Comparison of ENCODE assay signal across 9 mouse cellular contexts in genomic region chr15:88854969-88855830, GRCm38 (mm10). TPM values are rescaled to one million over a fixed set of nuclear protein-coding genes. Genes with fewer than 3 reads are reported as not detected.
DNase-seq lines count a peak whose midpoint lies in the region; ATAC-seq and TF ChIP-seq lines count a peak whose summit lies in the region.
"Had no signal": no experiment of that assay in that cellular context is flagged by ENCODE, and none has a peak within 500 bp of the region (broad histone marks: within the 10 kb centered on the region; RNA-seq: fewer than 3 reads in every experiment).

No protein-coding gene starts in this region.

- ATAC-seq in hindbrain, postnatal 0 days = no peak
- no peak for ATAC-seq in hindbrain, embryonic 11.5 days (ENCODE audit: low FRiP score)
- ATAC-seq in kidney, embryonic 14.5 days (ENCODE audit: low FRiP score, low TSS enrichment) = no peak
- ATAC-seq in megakaryocyte, adult 5-6 weeks (ENCODE audit: poor library complexity, severe bottlenecking) = peak; percentile 78
- no peak for ATAC-seq in erythroblast, adult 5-6 weeks (replicated peaks; ENCODE audit: low FRiP score, poor library complexity, severe bottlenecking)
- ATAC-seq: forebrain, postnatal 0 days had no signal

- DNase-seq in hindbrain, postnatal 0 days (ENCODE audit: low spot score) = peak; percentile 1
- no peak for DNase-seq in hindbrain, embryonic 11.5 days (ENCODE audit: low spot score)
- DNase-seq in layer of hippocampus, adult 11-12 months (ENCODE audit: low spot score) = no peak
- DNase-seq: forebrain, postnatal 0 days; liver, embryonic 13.5 days had no signal

- TF ChIP-seq CTCF in hindbrain, postnatal 0 days (IDR thresholded peaks at IDR 0.05; ENCODE audit: low read depth) = no peak

- H3K9ac ChIP-seq in hindbrain, postnatal 0 days (replicated peaks; ENCODE audit: low read length) = no peak overlapping the region
- no peak overlapping the region for H3K9ac ChIP-seq in hindbrain, embryonic 11.5 days (ENCODE audit: low read depth, low read length)
- peak overlapping the region; percentile 28; the same call in 1 of the 2 replicates for H3K9ac ChIP-seq in kidney, embryonic 14.5 days (ENCODE audit: low read depth, low read length)
- H3K9ac ChIP-seq: forebrain, postnatal 0 days; liver, embryonic 13.5 days had no signal

- WGBS in hindbrain, postnatal 0 days = 72% methylated on average over 15 of the region's 15 CpGs
- WGBS in hindbrain, embryonic 11.5 days = 78% methylated on average over 15 of the region's 15 CpGs
- 75% methylated on average over 15 of the region's 15 CpGs for WGBS in kidney, embryonic 14.5 days

- H3K4me3 ChIP-seq in hindbrain, postnatal 0 days (ENCODE audit: low read length) = no peak overlapping the region
- H3K4me3 ChIP-seq in hindbrain, embryonic 11.5 days (ENCODE audit: low read depth, low read length) = no peak overlapping the region
- no peak overlapping the region for H3K4me3 ChIP-seq in brown adipose tissue, adult 24 weeks (ENCODE audit: insufficient read depth, low read depth, low read length)
- H3K4me3 ChIP-seq in kidney, embryonic 14.5 days (ENCODE audit: low read length) = no peak overlapping the region
- H3K4me3 ChIP-seq: liver, embryonic 13.5 days had no signal

- H3K36me3 ChIP-seq in hindbrain, postnatal 0 days (ENCODE audit: insufficient read depth, low read length) = no peaks in the 10 kb centered on the region
- H3K36me3 ChIP-seq in hindbrain, embryonic 11.5 days (ENCODE audit: control insufficient read depth, insufficient read depth, low read length) = no peaks in the 10 kb centered on the region
- H3K36me3 ChIP-seq in kidney, embryonic 14.5 days (ENCODE audit: control insufficient read depth, insufficient read depth, low read length) = no peaks in the 10 kb centered on the region
- H3K36me3 ChIP-seq: liver, embryonic 13.5 days had no signal

- H3K27ac ChIP-seq in hindbrain, postnatal 0 days = no peak overlapping the region; the same call in 1 of the 2 replicates
- no peak overlapping the region for H3K27ac ChIP-seq in hindbrain, embryonic 11.5 days (ENCODE audit: low read depth, low read length)
- peak overlapping the region; percentile 81 for H3K27ac ChIP-seq in brown adipose tissue, adult 24 weeks (replicated peaks; ENCODE audit: low read depth, low read length)
- H3K27ac ChIP-seq in kidney, embryonic 14.5 days (ENCODE audit: low read depth, low read length) = 0 out of 2 replicates have a peak overlapping the region, but pooled peaks have one; percentile 11
- H3K27ac ChIP-seq: liver, embryonic 13.5 days had no signal

- H3K27me3 ChIP-seq in hindbrain, postnatal 0 days (ENCODE audit: insufficient read depth, low read length) = no peaks in the 10 kb centered on the region
- H3K27me3 ChIP-seq in hindbrain, embryonic 11.5 days (ENCODE audit: control insufficient read depth, insufficient read depth, low read length) = no peaks in the 10 kb centered on the region
- H3K27me3 ChIP-seq in kidney, embryonic 14.5 days (ENCODE audit: control insufficient read depth, insufficient read depth, low read length) = no peaks in the 10 kb centered on the region
- H3K27me3 ChIP-seq: liver, embryonic 13.5 days had no signal

- no peaks in the 10 kb centered on the region for H3K9me3 ChIP-seq in hindbrain, postnatal 0 days (ENCODE audit: low read length)
- H3K9me3 ChIP-seq in hindbrain, embryonic 11.5 days (ENCODE audit: control insufficient read depth, low read length) = no peaks in the 10 kb centered on the region
- no peaks in the 10 kb centered on the region for H3K9me3 ChIP-seq in kidney, embryonic 14.5 days (ENCODE audit: control insufficient read depth, low read length)
- H3K9me3 ChIP-seq: liver, embryonic 13.5 days had no signal

- peaks cover 10% of the 10 kb centered on the region; the same call in 1 of the 2 replicates for H3K4me1 ChIP-seq in hindbrain, postnatal 0 days (ENCODE audit: insufficient read depth, low read length)
- H3K4me1 ChIP-seq in hindbrain, embryonic 11.5 days (replicated peaks; ENCODE audit: control insufficient read depth, insufficient read depth, low read length) = no peaks in the 10 kb centered on the region
- H3K4me1 ChIP-seq in brown adipose tissue, adult 24 weeks (ENCODE audit: control insufficient read depth, insufficient read depth, insufficient read length, low read length) = peaks cover 72% of the 10 kb centered on the region
- peaks cover 29% of the 10 kb centered on the region for H3K4me1 ChIP-seq in kidney, embryonic 14.5 days (ENCODE audit: control insufficient read depth, insufficient read depth, low read length)

- no peak overlapping the region for H3K4me2 ChIP-seq in hindbrain, postnatal 0 days (ENCODE audit: low read depth, low read length)
- H3K4me2 ChIP-seq in hindbrain, embryonic 11.5 days (replicated peaks; ENCODE audit: low read depth, low read length) = no peak overlapping the region
- no peak overlapping the region for H3K4me2 ChIP-seq in kidney, embryonic 14.5 days (replicated peaks; ENCODE audit: low read depth, low read length)
- H3K4me2 ChIP-seq: liver, embryonic 13.5 days had no signal

RNA-seq across cellular contexts. Expression of gene Pim3, which starts 6.8 kb away (rescaled TPM):
- 98.0 and 104 TPM in 2 replicates for total RNA-seq in hindbrain, postnatal 0 days (2014; rRNA removed)
- polyA plus RNA-seq in hindbrain, postnatal 0 days (2015; fragmentation: Nextera tagmentation; extraction: Ambion mirVana) = 69.8 TPM in 2 replicates
- 31.6 and 35.6 TPM in 2 replicates for polyA plus RNA-seq in hindbrain, embryonic 11.5 days (2014; fragmentation: Nextera tagmentation; extraction: Ambion mirVana)
- polyA plus RNA-seq in brown adipose tissue, adult 24 weeks (2012; ENCODE audit: insufficient read depth, insufficient read length, missing spikeins) = 29.2 and 73.9 TPM in 2 replicates
- 37.4 and 46.2 TPM in 2 replicates for polyA plus RNA-seq in kidney, embryonic 14.5 days (2014; fragmentation: Nextera tagmentation; extraction: Ambion mirVana)
- 6.9 and 12.5 TPM in 2 replicates for total RNA-seq in megakaryocyte, adult 5-6 weeks (2015)
- 3.3 and 4.7 TPM in 2 replicates for total RNA-seq in megakaryocyte, adult 5-6 weeks (2017)
- 1.5 and 3.1 TPM in 2 replicates for total RNA-seq in erythroblast, adult 5-6 weeks (2015; ENCODE audit: low replicate concordance)
- 0.51 and 0.84 TPM in 2 replicates for total RNA-seq in erythroblast, adult 5-6 weeks (2017; ENCODE audit: low replicate concordance)

RNA-seq across cellular contexts. Expression of gene Creld2, which starts 35.8 kb away (rescaled TPM):
- 15.9 and 18.9 TPM in 2 replicates for total RNA-seq in hindbrain, postnatal 0 days (2014; rRNA removed)
- polyA plus RNA-seq in hindbrain, postnatal 0 days (2015; fragmentation: Nextera tagmentation; extraction: Ambion mirVana) = 38.9 and 40.1 TPM in 2 replicates
- 85.3 and 89.5 TPM in 2 replicates for polyA plus RNA-seq in hindbrain, embryonic 11.5 days (2014; fragmentation: Nextera tagmentation; extraction: Ambion mirVana)
- 7.8 and 12.6 TPM in 2 replicates for polyA plus RNA-seq in brown adipose tissue, adult 24 weeks (2012; ENCODE audit: insufficient read depth, insufficient read length, missing spikeins)
- polyA plus RNA-seq in kidney, embryonic 14.5 days (2014; fragmentation: Nextera tagmentation; extraction: Ambion mirVana) = 80.3 and 100 TPM in 2 replicates
- total RNA-seq in megakaryocyte, adult 5-6 weeks (2015) = 21.5 and 22.2 TPM in 2 replicates
- 38.6 and 41.4 TPM in 2 replicates for total RNA-seq in megakaryocyte, adult 5-6 weeks (2017)
- 9.8 and 16.7 TPM in 2 replicates for total RNA-seq in erythroblast, adult 5-6 weeks (2015; ENCODE audit: low replicate concordance)
- 15.5 and 17.6 TPM in 2 replicates for total RNA-seq in erythroblast, adult 5-6 weeks (2017; ENCODE audit: low replicate concordance)

RNA-seq across cellular contexts. Expression of gene Alg12, which starts 36.1 kb away (rescaled TPM):
- 12.7 and 17.4 TPM in 2 replicates for total RNA-seq in hindbrain, postnatal 0 days (2014; rRNA removed)
- 6.3 and 7.2 TPM in 2 replicates for polyA plus RNA-seq in hindbrain, postnatal 0 days (2015; fragmentation: Nextera tagmentation; extraction: Ambion mirVana)
- 10.6 and 11.5 TPM in 2 replicates for polyA plus RNA-seq in hindbrain, embryonic 11.5 days (2014; fragmentation: Nextera tagmentation; extraction: Ambion mirVana)
- polyA plus RNA-seq in brown adipose tissue, adult 24 weeks (2012; ENCODE audit: insufficient read depth, insufficient read length, missing spikeins) = 6.0 and 7.2 TPM in 2 replicates
- 8.6 and 13.7 TPM in 2 replicates for polyA plus RNA-seq in kidney, embryonic 14.5 days (2014; fragmentation: Nextera tagmentation; extraction: Ambion mirVana)
- total RNA-seq in megakaryocyte, adult 5-6 weeks (2015) = 11.0 and 13.0 TPM in 2 replicates
- 5.1 and 5.7 TPM in 2 replicates for total RNA-seq in megakaryocyte, adult 5-6 weeks (2017)
- 3.7 and 7.7 TPM in 2 replicates for total RNA-seq in erythroblast, adult 5-6 weeks (2015; ENCODE audit: low replicate concordance)
- 0.42 and 0.94 TPM in 2 replicates for total RNA-seq in erythroblast, adult 5-6 weeks (2017; ENCODE audit: low replicate concordance)

Comparison
In these comparisons a context has a peak if more than half of its experiments do, and no peak if none do; other contexts are left out.
1. H3K27ac ChIP-seq: peak in brown adipose tissue, adult 24 weeks (single experiment) and kidney, embryonic 14.5 days (single experiment); none in hindbrain, postnatal 0 days (single experiment) and hindbrain, embryonic 11.5 days (single experiment).